Mouse (Mus musculus) WW6 (cell line): ENCODE measurements around the gene Otud7a.

Experiments
- DNase-seq: peaks from one replicate; pipeline ENCODE4 v3.0.0-alpha.2; 2013; ENCODE audit warnings: low read depth, low spot score

Gene Otud7a

DNA sequence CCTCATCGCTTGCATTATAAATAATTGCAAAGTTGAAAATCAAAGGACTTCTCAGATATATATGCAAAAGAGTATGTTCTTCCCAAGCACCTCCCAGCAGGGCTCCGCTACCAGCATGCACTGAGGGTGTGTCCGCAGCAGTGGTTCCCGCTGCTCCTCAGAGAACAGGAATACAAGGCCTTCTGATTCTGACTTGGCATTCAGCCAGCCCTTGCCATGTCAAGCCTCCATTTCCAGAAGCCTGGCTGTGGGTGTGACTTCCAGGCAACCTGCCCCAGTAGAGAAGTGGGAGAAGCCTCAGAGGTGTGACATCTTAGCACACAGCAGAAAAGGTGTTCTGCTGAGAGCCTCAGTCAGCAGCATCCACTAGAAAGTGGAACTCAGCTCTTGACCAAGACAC, 253.4 kb downstream of the Otud7a start:
- DNase-seq, result no peak

DNA sequence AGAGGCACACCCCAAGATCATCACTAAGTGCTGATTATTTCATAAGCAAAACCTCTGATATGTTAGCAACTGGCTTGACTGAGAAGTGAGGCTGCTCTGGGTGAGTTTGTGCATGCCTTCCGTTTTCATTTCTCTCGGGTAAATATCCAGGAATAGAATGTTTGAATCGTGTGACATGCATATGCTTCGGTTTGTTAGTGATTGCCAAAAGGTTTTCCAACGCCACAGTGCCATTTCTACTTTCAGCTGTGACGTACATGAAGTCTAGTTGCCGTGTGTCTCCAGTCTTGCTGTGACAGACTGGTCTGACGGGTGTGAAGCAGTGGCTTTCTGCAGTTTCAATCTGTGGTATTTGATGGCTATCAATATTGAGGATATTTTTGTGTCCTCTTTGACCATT, 273.4 kb downstream of the Otud7a start:
- no peak for DNase-seq

DNA sequence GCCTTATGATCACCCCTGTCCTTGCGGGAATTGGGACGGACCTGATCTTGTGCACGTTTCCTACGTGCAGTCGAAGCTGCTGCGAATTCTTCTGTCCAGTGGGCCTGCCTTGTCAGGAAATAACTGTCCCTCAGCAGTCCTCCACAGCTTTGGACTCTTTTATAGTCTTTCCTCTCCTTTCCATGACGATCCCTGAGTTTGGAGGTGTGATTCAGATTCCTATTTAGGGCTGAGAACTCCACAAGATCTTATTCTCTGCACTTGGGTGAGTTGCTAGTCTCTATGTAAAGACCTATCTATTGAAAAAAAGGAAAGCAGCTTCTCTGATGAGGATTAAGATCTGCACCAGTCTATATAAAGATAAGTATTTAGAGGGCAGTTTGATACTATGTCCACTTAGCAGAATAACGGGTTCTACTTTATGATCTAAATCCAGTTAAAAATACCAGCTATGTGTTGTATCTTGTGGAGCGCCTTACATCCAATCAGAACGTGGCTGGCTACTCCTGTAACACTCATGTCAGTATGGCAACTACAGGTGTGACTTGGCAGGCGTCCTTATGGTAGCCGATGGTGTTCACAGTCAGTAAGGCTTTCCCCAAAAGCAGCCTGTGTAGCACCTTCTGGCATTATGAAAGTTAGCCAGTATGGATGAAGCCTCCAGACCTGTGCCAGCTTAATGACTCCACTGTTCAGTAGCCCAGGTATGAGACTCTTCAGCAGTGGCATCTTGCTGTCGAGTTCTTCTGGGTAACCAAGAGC, 274.8 kb downstream of the Otud7a start:
- no peak for DNase-seq

DNA sequence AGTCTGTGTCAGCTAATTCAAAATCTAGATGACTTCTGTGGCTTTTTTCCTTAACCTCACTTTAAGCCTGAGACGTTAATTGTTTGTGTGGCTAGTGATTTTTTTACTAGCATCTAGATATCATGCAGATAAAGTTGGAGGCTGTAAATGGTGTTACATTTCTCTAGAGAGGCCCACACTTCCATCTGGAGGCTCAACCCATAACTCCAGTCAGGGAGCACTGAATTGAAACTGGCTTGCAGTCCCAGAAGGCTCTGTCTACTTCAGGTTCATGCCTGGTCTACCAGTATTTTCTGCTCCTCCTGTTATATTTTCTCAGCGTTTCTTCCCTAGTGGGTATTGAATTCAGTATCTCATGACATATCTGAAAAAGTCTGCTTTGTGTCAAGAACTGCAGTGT, 276.1 kb downstream of the Otud7a start:
- DNase-seq, result no peak

DNA sequence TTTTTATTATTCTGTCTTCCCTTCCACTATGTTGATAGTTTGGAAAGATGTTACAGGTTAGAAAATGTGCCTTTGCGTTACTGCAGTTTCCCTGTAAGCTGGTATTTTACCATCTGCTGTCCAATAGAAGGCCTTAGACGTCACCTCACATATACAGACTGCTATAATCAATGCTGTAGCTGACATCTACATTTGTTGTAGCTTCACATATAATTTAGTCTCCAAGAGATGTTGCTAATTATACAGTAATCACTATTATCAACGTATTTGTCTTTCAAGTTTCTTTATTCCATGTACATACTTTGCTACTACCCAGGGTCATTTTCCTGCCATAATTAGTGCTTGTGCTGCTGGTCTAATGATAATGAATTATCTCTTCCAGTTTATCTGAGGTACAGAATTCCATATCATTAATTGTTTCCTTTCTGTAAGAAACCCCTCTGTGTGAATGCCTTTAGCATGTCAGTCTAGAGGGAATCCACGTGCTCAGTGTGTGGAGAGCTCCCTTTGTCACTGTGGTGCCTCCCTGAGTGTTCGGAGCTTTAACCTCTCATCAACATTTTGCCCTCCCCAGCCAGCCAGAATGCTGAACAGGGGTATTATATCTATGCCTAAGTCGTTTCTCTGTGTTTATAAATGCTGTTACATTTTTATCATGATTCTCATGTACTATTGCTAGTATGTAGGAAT, 280.6 kb downstream of the Otud7a start:
- no peak for DNase-seq

DNA sequence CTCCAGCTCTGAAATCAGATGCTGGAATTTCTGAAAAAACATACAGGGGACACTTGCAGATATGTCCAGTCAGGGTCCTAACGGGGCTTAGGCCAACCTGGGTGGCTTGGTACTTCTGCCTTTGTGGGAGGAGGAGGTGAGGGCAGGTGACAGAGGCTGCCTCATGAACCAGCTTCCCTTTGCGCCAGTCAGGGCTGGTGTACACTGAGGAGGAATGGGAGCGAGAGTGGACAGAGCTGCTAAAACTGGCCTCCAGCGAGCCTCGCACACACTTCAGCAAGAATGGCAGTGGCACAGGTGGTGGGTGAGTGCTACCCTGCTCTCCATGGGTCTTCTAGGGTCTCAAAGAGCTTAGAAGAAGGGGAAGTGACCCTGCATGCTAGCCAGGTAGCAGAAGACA, 285.1 kb downstream of the Otud7a start:
- DNase-seq, result no peak

DNA sequence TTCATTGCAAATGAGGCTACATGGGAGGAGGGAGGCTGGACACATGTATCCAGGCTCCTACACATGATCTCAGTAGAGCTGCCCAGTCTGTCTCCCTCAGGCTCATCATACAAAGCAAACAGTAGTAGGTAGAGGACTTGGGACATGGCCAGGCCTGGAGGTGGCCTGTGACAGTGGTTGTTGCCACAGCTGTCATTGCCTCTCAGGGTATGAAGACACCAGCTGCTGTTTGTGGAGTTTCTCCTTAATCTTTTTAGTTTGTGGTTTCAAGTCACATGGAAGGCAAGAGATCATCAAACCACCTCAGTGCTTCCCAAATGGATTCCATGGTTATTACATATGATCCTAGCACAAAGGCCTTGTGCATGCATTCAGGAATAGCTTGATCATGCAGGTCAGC, 285.5 kb downstream of the Otud7a start:
- no peak for DNase-seq

DNA sequence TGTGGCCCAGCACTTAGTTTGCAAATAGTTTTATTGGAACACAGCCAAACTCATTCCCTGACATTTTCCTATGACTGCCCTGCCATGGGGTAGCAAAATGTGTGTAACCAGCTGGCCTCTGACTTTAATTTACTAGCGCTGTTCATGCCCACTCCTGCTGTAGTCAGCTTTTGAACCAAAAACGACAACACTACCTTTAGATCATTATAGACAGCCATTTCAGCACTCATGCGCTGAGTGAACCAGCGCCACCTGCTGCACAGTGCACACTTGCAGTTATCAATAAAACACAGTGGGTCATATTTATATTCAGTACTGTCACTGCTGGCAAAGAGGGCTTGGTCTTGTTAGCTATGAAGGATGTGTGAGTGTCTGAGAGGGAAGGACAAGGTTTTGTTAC, 293.2 kb downstream of the Otud7a start:
- no peak for DNase-seq

DNA sequence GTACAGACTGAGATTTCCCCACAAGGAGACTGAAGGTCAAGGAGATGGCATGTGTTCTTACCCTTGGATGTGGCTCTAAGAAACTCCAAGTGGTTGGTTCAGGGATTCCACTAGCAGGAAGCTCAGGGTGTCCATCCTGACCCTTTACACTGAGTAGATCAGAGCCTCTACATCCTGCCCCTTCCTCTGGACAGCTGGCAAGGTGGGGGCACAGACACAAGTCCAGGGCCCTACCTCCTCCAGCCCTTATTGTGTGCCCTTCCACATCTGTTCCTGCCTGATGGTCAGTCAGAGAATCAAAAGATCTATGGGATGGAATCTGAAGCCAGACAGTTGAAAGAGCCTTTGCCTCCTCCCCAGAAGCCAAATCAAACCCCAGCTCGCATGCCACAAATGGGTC, 293.6 kb downstream of the Otud7a start:
- no peak for DNase-seq

DNA sequence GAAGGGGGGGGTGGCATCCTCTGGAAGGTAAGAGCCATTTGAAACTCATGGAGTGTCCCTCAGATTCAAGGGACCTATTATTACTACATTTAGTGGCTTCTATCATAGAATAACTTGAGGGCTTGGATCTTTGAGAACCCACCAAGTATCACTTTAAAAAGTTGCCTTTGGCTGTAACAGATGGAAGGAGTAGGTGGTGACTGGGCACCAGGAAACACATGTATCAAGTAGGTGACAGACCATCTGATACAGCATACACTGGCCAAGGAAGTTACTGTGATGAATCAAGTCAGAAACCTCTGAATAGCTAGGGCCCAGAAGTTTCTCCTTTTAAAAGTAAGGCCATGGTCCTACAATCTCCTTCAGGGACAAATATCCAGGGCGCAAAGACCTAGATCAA, 298.6 kb downstream of the Otud7a start:
- DNase-seq, result no peak

DNA sequence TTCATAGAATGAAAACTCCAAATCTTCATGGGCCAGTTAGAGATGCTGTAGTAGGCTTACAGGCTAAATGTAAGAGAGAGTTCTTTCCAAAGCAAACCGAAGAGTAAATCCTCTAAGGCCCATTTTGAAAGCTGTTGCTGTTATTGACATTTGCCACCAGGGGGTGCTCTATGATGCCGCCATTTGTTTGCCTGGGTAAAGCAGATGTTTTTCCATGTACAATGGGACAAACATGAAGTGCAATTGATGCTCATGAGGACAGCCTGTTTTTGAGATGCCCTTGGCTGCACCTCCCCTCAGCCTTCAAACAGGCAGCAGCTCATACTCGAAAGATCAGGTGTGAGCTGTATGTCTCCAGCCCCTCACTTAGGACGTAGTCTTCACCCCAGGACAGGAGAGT, 307.5 kb downstream of the Otud7a start:
- no peak for DNase-seq

DNA sequence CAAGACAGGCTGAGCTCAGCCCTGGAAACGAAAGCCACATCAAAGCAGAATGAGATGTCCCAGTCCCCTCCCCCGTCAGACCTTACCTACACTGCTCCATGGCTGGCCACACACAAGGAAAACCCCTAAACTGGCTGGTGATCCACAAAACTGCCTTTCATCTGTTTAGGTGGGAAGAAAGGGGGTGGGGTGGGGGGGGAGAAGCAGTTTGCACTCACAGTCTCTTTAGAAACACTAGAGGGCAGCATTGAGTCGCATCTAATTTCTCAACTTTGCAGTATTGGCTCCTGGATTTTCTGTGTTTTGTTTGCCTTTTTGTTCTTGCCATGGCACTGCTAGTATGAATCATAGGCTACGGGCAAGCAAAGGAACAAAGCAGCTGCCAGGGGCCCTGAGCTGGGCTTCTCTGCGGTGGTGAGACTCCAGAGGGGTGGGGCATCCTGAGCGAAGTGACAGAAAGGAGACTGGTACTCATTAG, 308.8 kb downstream of the Otud7a start:
- no peak for DNase-seq

DNA sequence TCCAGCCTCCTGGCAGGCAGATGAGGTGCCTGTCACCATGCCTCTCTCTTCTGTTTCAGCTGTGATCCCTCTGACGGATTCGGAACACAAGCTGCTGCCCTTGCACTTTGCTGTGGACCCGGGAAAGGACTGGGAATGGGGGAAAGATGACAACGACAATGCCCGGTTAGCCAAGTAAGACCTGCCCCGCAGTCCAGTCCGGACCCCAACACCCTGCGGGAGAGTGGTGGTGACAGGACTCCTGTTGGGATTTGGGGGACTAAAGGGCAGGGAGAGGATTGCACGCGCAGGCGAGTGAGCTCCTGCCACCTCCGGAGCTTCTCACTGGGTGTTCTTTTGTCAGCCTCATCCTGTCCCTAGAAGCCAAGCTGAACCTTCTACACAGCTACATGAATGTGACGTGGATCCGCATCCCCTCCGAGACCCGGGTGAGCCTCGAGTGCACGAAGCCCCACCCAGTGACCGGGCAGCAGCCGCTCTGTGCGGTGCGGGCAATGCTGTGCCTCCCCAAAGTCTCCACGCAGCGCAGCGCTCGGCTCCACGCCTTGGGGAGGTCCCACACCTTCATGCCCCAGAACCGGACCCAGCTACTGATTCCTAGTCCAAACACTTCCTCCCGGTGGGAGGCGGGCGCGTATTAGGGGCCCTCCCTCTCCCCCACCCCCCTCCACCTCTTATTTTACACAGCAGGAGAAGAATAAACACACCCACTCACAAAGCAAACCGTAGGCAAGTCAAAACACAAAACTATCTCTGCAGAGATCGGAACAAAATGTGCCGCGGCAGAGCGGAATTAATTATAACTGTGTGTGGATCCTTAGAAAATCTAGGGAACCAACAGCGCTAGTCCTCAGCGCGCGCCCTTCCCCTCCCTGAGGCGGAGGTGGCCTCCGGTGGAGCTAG, 310.3 kb downstream of the Otud7a start:
- DNase-seq, result no peak

DNA sequence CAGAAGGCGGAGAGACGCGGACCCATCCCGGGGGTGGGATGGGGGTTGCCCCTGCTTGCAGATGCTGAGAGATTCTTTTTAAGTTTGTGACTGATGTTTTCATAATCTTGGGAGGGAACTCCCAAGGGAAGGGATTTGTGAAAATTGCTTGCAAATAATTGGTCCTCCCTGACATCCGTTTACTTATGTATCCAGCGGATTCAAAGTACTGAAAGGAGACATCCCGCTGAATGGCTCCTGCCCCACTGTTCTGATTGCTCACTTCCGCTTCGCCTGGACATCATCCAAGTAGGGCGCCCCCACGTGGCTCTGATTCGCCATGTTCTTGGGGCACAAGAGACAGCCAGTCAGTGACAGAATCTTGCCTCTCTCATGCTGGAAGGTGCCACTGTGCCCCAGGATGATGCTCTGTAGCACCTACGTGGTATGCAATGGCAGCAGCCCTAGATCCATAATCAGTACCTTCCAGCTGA, 311.0 kb downstream of the Otud7a start:
- DNase-seq, result peak; percentile 74

DNA sequence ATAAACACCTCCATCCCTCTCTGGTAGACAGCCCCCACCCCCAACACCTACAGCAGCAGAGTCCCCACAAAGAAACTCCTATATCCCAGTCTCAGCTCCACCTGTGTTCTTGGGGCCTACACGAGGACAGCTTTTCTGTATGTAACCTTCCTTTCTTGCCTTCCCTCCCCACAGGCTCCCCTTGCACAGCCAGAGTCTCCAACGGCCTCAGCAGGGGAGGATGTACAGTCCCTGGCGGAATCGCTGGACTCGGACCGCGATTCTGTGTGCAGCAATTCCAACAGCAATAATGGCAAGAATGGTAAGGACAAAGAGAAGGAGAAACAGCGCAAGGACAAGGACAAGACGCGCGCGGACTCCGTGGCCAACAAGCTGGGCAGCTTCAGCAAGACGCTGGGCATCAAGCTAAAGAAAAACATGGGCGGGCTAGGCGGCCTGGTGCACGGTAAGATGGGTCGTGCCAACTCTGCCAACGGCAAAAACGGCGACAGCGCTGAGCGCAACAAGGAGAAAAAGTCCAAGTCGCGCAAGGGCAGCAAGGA, 312.7 kb downstream of the Otud7a start:
- no peak for DNase-seq

DNA sequence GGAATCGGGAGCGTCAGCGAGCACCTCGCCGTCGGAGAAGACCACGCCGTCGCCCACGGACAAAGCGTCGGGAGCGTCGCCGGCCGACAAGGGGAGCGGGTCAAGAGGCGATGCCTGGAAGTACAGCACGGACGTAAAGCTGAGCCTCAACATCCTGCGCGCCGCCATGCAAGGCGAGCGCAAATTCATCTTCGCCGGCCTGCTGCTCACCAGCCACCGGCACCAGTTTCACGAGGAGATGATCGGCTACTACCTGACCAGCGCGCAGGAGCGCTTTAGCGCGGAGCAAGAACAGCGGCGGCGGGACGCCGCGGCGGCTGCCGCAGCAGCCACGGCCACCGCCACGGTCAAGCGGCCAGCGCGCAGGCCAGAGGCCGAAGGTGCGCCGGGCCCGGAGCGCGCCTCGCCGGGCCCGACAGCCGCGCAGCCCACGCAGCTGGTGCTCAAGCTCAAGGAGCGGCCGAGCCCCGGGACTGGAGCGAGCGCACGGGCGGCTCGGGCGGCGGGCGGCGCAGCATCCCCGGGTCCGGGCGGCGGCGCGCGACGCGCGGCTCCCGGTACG, 313.2 kb downstream of the Otud7a start:
- DNase-seq, result no peak

DNA sequence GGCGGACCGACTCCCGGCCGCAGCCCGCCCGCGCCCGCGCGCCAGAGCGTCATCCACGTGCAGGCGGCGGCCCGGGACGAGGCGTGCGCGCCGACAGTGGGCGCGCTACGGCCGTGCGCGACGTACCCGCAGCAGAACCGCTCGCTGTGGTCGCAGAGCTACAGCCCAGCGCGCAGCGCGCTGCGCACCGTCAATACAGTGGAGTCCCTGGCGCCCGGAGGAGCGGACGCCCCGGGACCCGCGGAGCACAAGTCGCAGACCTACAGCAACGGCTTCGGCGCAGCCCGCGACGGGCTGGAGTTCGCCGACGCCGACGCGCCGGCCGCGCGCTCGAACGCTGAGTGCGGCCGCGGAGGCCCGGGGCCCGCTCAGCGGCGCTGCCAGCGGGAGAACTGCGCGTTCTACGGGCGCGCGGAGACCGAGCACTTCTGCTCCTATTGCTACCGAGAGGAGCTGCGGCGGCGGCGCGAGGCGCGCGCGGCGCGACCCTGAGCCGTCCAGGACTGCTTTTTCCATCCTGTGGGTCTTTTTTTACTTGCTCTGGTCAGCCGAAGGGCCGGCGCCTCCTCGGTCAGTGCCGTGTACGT, 313.8 kb downstream of the Otud7a start:
- no peak for DNase-seq

DNA sequence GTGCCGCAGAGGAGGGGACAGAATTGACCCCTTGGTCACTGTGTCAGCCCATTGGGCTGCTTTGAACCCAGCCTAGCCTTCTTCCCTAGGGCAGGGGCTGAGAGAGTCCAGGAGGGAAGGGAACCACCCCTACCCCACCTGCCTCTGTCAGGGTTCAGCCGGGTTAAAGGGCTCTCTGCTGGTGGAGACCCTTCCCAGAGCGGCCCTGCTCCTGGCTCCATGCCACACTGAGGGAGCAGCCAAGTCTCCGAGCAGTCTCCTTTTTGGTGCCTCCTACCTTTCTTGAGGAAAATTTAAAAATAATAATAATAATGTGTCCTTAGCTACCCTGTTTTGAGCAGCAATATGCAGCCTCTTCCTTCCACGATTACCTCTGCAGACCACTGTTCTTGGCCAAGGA, 315.1 kb downstream of the Otud7a start:
- no peak for DNase-seq

DNA sequence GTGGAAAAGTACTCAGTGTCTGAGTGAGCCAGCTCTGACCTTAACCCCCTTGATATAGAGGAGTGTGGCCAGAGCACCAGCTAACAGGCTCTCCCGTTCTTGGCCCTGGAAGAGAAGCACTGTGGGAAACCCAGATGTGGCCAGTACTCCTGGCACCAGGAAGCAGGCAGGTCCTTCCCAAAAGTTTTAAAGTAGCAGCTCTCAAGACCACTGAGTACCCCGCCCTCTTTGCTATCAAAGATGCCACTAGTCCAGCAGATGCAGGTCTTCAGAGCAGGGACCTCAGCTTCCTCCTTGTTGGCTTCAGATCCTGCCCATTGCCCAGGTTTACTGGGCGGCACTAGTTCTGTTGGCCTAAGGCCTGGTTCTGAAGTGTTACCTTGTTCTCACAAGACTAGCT, 318.0 kb downstream of the Otud7a start:
- DNase-seq, result no peak

DNA sequence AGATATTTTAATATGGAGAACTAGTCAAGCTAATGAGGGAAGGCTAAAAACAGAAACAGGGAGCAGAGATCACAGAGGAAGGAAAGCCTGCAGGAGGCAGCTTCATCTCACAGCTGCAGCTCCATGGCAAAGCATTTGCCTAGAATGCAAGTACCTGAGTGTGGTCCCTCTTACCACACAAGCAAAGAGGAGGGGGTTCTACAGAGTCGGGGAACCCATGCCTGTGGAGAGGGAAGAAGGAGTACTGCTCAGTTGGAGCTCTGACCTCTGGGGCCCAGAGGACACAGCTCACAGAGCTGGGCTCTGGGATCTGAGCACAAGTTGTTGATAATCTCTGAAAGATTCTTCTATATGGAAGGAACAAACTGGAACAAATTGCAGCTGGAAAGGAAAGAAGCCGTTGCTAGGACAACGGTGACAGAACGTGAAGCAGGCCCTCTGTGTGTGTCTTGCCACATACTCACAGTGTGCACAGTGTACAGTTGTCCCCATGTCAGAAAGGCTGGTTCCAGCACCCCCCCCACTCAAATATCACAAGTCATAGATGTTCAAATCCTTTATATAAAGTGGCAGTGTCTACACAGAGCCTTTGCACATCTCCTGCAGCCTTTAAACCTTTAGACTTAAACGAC, 324.0 kb downstream of the Otud7a start:
- DNase-seq, result no peak

DNA sequence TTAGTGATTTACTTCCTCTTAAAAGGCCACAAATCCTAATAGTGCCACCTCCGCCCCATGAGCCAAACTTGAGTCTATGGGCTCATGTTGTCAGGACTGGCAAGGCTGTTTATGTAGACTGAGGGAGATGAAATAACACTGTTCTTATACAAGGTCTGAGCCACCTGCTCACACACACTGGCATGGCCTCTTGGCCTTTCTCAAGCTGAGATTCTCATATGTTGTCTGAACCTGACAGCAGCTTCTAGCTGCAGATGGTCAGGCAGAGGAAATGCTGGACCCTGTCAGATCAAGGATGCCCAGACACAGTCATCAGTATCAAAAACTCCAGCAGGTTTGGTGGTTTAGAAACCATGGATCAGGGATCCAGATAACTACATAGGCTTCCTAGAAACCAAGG, 328.7 kb downstream of the Otud7a start:
- no peak for DNase-seq
